Mouse (Mus musculus) small intestine, adult 2 months (tissue): Measurements from ENCODE around the gene Six2. TPM values are rescaled to one million over a fixed set of nuclear protein-coding genes. Genes with fewer than 3 reads are reported as not detected.
"Not testable (repeated sequence)": the region's sequence is repeated elsewhere in the genome, so short reads cannot be mapped to it uniquely, and the experiment has no call there.

ENCODE experiments used
- H3K27ac ChIP-seq: fragments of 200-500 bp; 2 replicates; pipeline ENCODE4 v1.5.1; 2012; ENCODE audit warnings: low read depth, low read length, control low read depth, inconsistent platforms; ENCODE audit not compliant: insufficient read depth
- H3K27me3 ChIP-seq: fragments of 200-500 bp; 2 replicates; pipeline ENCODE4 v1.6.1; 2012; ENCODE audit warnings: mild to moderate bottlenecking, moderate library complexity, low read length, inconsistent platforms; ENCODE audit not compliant: control insufficient read depth, insufficient read depth
- H3K36me3 ChIP-seq: fragments of 200-500 bp; 2 replicates; pipeline ENCODE4 v1.6.1; 2012; ENCODE audit warnings: mild to moderate bottlenecking, low read length, control low read depth, inconsistent platforms; ENCODE audit not compliant: control insufficient read depth, insufficient read depth
- H3K4me1 ChIP-seq: fragments of 200-500 bp; 2 replicates; pipeline ENCODE4 v1.6.1; 2012; ENCODE audit warnings: low read length, inconsistent platforms, mixed read lengths; ENCODE audit not compliant: control insufficient read depth, insufficient read depth, insufficient read length
- H3K4me3 ChIP-seq: fragments of 200-500 bp; 2 replicates; pipeline ENCODE4 v1.5.1; 2012; ENCODE audit warnings: low read depth, mild to moderate bottlenecking, control low read depth, inconsistent platforms, low read length, moderate library complexity
- CTCF ChIP-seq: fragments of 200-500 bp; IDR thresholded peaks from 2 replicates; pipeline ENCODE4 v1.5.1; 2012; ENCODE audit warnings: low read depth, mild to moderate bottlenecking, control low read depth, inconsistent platforms, low read length, moderate library complexity, mixed read lengths; ENCODE audit not compliant: insufficient replicate concordance, insufficient read length; ENCODE audit errors: extremely low read depth
- POLR2A ChIP-seq: fragments of 200-500 bp; IDR thresholded peaks from 2 replicates; pipeline ENCODE4 v1.6.1; 2012; ENCODE audit warnings: low read depth, mild to moderate bottlenecking, control low read depth, inconsistent platforms, low read length, moderate library complexity
- WGBS: fragments of 180-500 bp; shearing (Covaris S2); methylation state at CpG from one replicate; pipeline ENCODE4 v1.1.7; 2018; 5-methylcytosine and 5-hydroxymethylcytosine counted together
- polyA plus RNA-seq: library from polyadenylated mRNA; depleted of rRNA; stranded (reverse); fragments of >200 nt; gene quantifications from 2 replicates; pipeline ENCODE4 v1.2.3, GENCODE M21; 2012

Six2 gene
- polyA plus RNA-seq, 1 experiment: not detected

GRCm38 (mm10) chr17:85684841-85685688, 3.0 kb downstream of the Six2 start:
- peaks cover 86% of the 10 kb centered on the region for H3K27me3 ChIP-seq
- no peaks in the 10 kb centered on the region for H3K36me3 ChIP-seq
- TF ChIP-seq POLR2A (no peak), CTCF (no peak)
- no peak overlapping the region for H3K27ac ChIP-seq
- H3K4me1 ChIP-seq: peaks cover 4% of the 10 kb centered on the region
- WGBS: 6% methylated on average over 46 of the region's 46 CpGs
- no peak overlapping the region for H3K4me3 ChIP-seq

DNA sequence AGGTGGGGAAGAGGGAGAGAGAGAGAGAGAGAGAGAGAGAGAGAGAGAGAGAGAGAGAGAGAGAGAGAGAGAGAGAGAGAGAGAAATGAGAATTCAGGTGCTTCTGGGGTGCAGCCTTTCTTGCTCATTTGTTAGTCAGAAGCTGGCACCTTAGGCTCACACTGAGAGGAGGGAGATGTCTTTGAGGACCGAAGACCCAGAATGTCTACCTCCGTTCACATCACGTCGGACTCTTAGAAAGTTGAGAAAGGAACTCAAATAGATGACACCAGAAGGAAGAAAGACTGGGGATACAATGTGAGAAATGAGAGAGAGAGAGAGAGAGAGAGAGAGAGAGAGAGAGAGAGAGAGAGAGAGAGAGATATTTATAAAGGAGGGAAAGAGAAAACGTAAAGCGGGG, 3.6 kb downstream of the Six2 start:
- H3K4me3 ChIP-seq, H3K4me1 ChIP-seq, H3K27ac ChIP-seq, H3K36me3 ChIP-seq: not testable (repeated sequence)
- 7% methylated on average over 6 of the region's 6 CpGs for WGBS
- H3K27me3 ChIP-seq: peaks cover 79% of the 10 kb centered on the region

DNA sequence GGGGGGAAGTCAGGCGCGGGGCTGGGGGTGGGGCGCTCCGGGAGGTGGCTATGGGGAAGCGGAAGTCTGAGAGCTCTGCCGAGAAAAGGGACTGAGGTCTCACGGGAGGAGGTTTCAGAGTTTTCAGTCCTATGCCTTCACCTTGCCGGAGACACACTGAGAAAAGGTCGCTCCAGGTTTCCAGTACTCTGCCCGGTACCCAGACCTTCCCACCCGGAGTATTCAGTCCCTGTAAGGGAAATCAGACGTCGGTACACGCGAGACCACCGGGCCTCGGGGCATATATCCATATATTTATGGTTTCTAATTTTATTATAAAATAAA, 4.1 kb downstream of the Six2 start:
- Histone ChIP-seq H3K4me1 (peaks cover 4% of the 10 kb centered on the region), H3K27ac (no peak overlapping the region), H3K36me3 (no peaks in the 10 kb centered on the region), H3K4me3 (no peak overlapping the region), H3K27me3 (peaks cover 74% of the 10 kb centered on the region)
- WGBS: 4% methylated on average over 17 of the region's 17 CpGs
- TF ChIP-seq POLR2A: no peak
- TF ChIP-seq CTCF: no peak

- peaks cover 73% of the 10 kb centered on the region for H3K27me3 ChIP-seq
- TF ChIP-seq CTCF (no peak), POLR2A (no peak)
- whole genome bisulfite sequencing: 5% methylated on average over 25 of the region's 25 CpGs
- peaks cover 4% of the 10 kb centered on the region; the same call in 1 of the 2 replicates for H3K4me1 ChIP-seq
- H3K36me3 ChIP-seq: no peaks in the 10 kb centered on the region
- H3K4me3 ChIP-seq: no peak overlapping the region
- H3K27ac ChIP-seq: no peak overlapping the region
These were observed 4.7 kb downstream of the Six2 start for GRCm38 (mm10) chr17:85683111-85683983.

DNA sequence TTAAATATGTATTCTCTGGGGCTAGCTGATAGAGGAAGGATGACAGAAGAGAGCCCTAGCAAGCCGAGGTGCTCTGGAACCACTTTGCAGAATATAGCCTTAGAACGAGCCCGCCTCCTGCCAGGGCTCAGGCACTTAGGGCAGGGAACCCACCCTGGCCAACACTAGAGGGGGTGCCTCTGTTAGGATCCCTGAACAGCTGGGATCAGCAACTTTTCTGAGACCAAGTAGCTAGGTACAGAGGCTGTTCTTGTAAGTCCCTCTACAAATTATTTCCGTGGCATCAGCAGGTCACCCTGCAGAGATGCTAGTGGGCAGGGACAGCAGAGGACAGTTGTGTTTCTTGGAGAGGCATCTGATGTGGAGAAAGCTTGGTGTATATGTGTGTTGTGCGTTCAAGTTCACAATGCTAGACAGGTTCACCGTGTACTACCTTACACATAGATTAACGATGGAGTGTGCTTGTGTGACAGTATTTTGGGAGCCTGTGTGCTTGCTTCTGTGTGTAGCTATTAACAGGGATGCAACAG, 5.8 kb downstream of the Six2 start:
- Histone ChIP-seq H3K36me3 (no peaks in the 10 kb centered on the region), H3K27ac (no peak overlapping the region), H3K4me3 (no peak overlapping the region), H3K4me1 (no peaks in the 10 kb centered on the region), H3K27me3 (peaks cover 62% of the 10 kb centered on the region)
- WGBS: 19% methylated on average over 7 of the region's 7 CpGs
- no peak for TF ChIP-seq POLR2A
- TF ChIP-seq CTCF: no peak

DNA sequence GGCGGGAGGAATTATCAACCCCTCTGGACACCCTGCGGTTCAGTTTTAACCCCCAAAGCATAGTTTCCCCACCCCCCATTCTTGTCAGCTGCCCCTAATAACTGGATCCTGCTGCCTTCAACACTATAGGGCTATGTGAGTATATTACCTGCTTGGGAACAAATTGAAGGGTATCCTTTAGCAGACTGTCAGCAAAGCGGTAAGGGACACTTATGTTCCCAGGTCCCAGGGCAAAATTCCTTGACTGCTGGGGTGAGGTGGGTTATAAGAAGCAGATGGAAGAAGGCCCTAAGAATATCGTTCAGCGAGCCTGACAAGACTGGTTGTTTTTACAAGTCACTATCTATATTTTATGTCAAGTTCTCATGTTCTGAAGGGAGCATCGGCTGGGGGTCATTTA, 6.3 kb downstream of the Six2 start:
- Histone ChIP-seq H3K4me3 (no peak overlapping the region), H3K27ac (no peak overlapping the region), H3K36me3 (no peaks in the 10 kb centered on the region), H3K4me1 (no peaks in the 10 kb centered on the region), H3K27me3 (peaks cover 57% of the 10 kb centered on the region)
- TF ChIP-seq CTCF (no peak), POLR2A (no peak)
- 20% methylated on average over 6 of the region's 6 CpGs for WGBS
